Mouse (Mus musculus): Measurements from ENCODE around the gene Vegfb.

DNA sequence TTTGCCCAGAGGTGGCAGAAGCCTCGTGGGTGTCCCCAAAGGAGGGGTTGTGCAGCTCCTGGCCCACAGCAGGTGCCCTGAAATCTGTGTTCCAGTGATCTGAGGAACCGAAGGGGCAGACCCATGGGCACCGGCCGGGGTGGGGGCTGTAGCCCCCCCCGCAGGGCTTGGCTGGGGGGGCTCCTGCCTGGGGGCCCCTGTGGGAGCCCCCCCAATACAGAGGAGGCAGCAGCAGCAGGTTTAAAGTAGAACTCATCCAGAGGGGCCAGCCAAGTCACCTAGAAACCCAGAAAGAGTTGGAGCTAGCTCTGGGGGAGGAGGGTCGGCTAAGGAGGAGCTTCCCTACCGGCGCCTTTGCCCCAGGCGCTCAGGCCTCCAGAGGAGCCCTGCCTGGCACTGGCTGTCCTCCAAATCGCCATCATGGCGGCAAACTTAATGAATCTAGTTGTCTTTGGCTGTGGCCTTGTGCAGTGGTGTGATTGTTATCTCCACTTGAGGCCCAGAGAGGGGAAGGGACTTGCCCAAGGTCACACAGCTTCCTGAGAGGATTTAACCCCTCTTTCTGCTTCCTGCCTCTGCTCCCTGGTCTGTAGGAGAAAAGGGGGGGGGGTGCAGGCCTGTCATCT is 16.9 kb downstream of the Vegfb start:
- TF ChIP-seq EP300 (IDR thresholded peaks at IDR 0.05; ENCODE audit: low read depth) (no peak), CTCF (IDR thresholded peaks at IDR 0.05; ENCODE audit: low read depth) (no peak)
